Mouse (Mus musculus): ENCODE results near the gene Cox18. TPM values are rescaled to one million over a fixed set of nuclear protein-coding genes. Genes with fewer than 3 reads are reported as not detected.

The Cox18 gene
- total and polyA plus RNA-seq, 3 experiments, result 9.3 to 16.1 (median 12.6) TPM

DNA sequence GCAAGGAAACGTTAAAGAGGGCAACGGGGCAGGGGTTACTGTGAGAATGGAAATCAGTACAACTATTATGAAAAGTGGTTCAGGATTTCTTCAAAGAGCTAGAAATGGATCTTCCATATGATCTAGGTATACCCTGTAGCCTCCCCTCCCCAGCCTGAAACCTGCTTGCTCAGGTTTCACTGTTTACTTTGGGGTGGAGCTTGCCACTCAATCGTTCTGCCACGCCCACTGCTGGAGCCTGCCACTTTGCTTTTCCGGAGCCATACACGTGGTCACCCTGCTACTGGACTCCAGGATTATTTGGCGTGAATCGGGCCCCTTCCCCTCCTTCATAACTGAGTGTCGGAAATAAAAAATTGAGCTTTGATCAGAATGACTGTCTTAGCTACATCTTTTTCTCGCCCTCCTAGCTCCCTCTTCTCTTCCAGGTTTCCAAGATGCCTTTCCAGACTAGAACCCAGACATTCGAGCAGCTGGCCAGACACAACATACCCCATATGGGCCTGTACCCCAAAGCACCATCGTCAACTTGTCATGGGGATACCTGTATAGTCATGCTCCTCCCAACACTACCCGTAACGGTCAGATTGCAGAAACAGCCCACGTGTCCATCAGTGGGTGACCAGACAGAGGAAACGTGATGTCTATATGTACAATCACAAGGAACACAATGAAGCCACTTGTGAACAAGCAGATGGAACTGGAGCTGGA is 23.7 kb downstream of the Cox18 start:
- WGBS, result 53% methylated on average over 16 of the region's 16 CpGs
- Histone ChIP-seq H3K4me3 (no peak overlapping the region), H3K27ac (no peak overlapping the region), H3K79me2 (replicated peaks; ENCODE audit: control insufficient read depth, insufficient read depth, low read length) (no peaks in the 10 kb centered on the region), H3K27me3 (ENCODE audit: control insufficient read depth, insufficient read depth, low read length) (no peaks in the 10 kb centered on the region; the same call in 1 of the 2 replicates), H3K4me1 (ENCODE audit: control insufficient read depth, insufficient read depth, low read length) (no peaks in the 10 kb centered on the region), H3K9ac (ENCODE audit: low read depth, low read length) (no peak overlapping the region), H3K36me3 (ENCODE audit: control insufficient read depth, insufficient read depth, low read length) (no peaks in the 10 kb centered on the region)
- DNase-seq, result no peak
- no peak for TF ChIP-seq CTCF (IDR thresholded peaks at IDR 0.05)
- no peak for TF ChIP-seq POLR2A (IDR thresholded peaks at IDR 0.05; ENCODE audit: insufficient read depth, low read depth, low read length)
- no peak for TF ChIP-seq EP300 (IDR thresholded peaks at IDR 0.05; ENCODE audit: insufficient read depth, low read depth, low read length)
- intact Hi-C loops (cut with DNase I), result loop anchor here (10.0 kb wide), 2 partner anchors 95 to 455 kb away; no protein-coding TSS in a partner anchor

DNA sequence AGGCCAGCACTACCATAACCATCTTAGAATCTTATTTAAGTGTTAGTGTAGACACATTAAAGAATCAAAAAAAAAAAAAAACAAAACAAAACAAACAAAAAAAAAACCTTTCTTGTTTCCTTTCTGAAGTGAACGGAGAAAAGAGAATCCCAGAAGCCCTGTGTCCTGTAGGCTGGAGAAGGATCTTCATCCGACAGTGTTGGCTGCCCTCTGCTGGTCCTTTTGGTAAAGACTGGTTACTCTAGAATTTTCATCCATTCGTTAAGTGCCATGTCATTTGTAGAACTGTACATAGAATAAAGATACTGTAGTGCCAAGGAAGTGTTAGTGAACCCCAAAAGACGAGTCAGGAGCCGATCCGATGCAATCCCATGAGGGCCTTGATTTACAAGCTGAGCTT is 29.0 kb downstream of the Cox18 start:
- H3K9ac ChIP-seq (ENCODE audit: low read depth, low read length), result no peak overlapping the region
- H3K4me3 ChIP-seq, result no peak overlapping the region
- no peaks in the 10 kb centered on the region for H3K79me2 ChIP-seq (replicated peaks; ENCODE audit: control insufficient read depth, insufficient read depth, low read length)
- H3K27ac ChIP-seq, result no peak overlapping the region
- no peaks in the 10 kb centered on the region for H3K36me3 ChIP-seq (ENCODE audit: control insufficient read depth, insufficient read depth, low read length)
- H3K4me1 ChIP-seq (ENCODE audit: control insufficient read depth, insufficient read depth, low read length), result no peaks in the 10 kb centered on the region
- 16% methylated on average over 6 of the region's 6 CpGs for WGBS
- H3K27me3 ChIP-seq (ENCODE audit: control insufficient read depth, insufficient read depth, low read length), result no peaks in the 10 kb centered on the region
- DNase-seq, result peak; percentile 37 to 58
- TF ChIP-seq CTCF (IDR thresholded peaks at IDR 0.05), result peak; percentile 78
- TF ChIP-seq POLR2A (IDR thresholded peaks at IDR 0.05; ENCODE audit: insufficient read depth, low read depth, low read length), result no peak
- 0 out of 2 replicates have a peak, but pooled peaks have one; percentile 52 for TF ChIP-seq EP300 (IDR thresholded peaks at IDR 0.05; ENCODE audit: insufficient read depth, low read depth, low read length)
- intact Hi-C loops (cut with DNase I), result loop anchor here (1.0 to 10.0 kb wide), 3 partner anchors 90 to 358 kb away; no protein-coding TSS in a partner anchor

DNA sequence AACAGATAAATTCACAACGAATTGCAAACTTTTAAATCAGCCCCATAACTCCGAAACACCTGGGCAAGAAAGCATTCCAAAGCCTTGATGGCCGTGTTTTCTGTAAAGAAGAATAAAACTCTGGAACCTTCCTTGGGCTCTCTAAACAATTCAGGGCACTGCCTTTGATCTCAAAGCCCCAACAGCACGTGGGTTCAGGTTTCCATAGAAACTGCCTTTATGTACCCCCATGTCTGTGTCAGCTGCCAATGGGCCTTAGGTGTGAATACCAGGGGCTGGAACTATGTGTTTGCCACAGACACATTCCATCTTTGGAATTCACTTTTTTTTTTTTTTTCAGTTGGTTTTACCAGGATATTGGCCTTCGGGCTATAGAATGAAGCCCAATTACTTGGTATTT is 41.0 kb downstream of the Cox18 start:
- Histone ChIP-seq H3K9ac (ENCODE audit: low read depth, low read length) (no peak overlapping the region), H3K4me3 (no peak overlapping the region), H3K36me3 (ENCODE audit: control insufficient read depth, insufficient read depth, low read length) (no peaks in the 10 kb centered on the region), H3K79me2 (replicated peaks; ENCODE audit: control insufficient read depth, insufficient read depth, low read length) (no peaks in the 10 kb centered on the region), H3K27me3 (ENCODE audit: control insufficient read depth, insufficient read depth, low read length) (no peaks in the 10 kb centered on the region), H3K4me1 (ENCODE audit: control insufficient read depth, insufficient read depth, low read length) (no peaks in the 10 kb centered on the region), H3K27ac (no peak overlapping the region)
- intact Hi-C loops (cut with DNase I), result no loop called here
- 72% methylated on average over 5 of the region's 5 CpGs for WGBS
- no peak for DNase-seq
- TF ChIP-seq EP300 (IDR thresholded peaks at IDR 0.05; ENCODE audit: insufficient read depth, low read depth, low read length), result no peak
- no peak for TF ChIP-seq CTCF (IDR thresholded peaks at IDR 0.05)
- no peak for TF ChIP-seq POLR2A (IDR thresholded peaks at IDR 0.05; ENCODE audit: insufficient read depth, low read depth, low read length)

GRCm38 (mm10) chr5:90179094-90179493 is 44.7 kb downstream of the Cox18 start:
- Histone ChIP-seq H3K27ac (peak overlapping the region; percentile 36; the same call in 1 of the 2 replicates), H3K9ac (ENCODE audit: low read depth, low read length) (no peak overlapping the region), H3K79me2 (replicated peaks; ENCODE audit: control insufficient read depth, insufficient read depth, low read length) (no peaks in the 10 kb centered on the region), H3K36me3 (ENCODE audit: control insufficient read depth, insufficient read depth, low read length) (no peaks in the 10 kb centered on the region), H3K4me1 (ENCODE audit: control insufficient read depth, insufficient read depth, low read length) (no peaks in the 10 kb centered on the region), H3K4me3 (no peak overlapping the region), H3K27me3 (ENCODE audit: control insufficient read depth, insufficient read depth, low read length) (no peaks in the 10 kb centered on the region)
- TF ChIP-seq POLR2A (IDR thresholded peaks at IDR 0.05; ENCODE audit: insufficient read depth, low read depth, low read length), result no peak
- no peak for TF ChIP-seq EP300 (IDR thresholded peaks at IDR 0.05; ENCODE audit: insufficient read depth, low read depth, low read length)
- TF ChIP-seq CTCF (IDR thresholded peaks at IDR 0.05), result no peak
- WGBS, result 65% methylated on average over 5 of the region's 5 CpGs
- no peak for DNase-seq
- intact Hi-C loops (cut with DNase I), result no loop called here

GRCm38 (mm10) chr5:90178116-90178515 is 45.7 kb downstream of the Cox18 start:
- peak; percentile 21 to 36 for DNase-seq
- Histone ChIP-seq H3K36me3 (ENCODE audit: control insufficient read depth, insufficient read depth, low read length) (no peaks in the 10 kb centered on the region), H3K79me2 (replicated peaks; ENCODE audit: control insufficient read depth, insufficient read depth, low read length) (no peaks in the 10 kb centered on the region), H3K27me3 (ENCODE audit: control insufficient read depth, insufficient read depth, low read length) (no peaks in the 10 kb centered on the region), H3K27ac (peak overlapping the region; percentile 85), H3K9ac (ENCODE audit: low read depth, low read length) (peak overlapping the region; percentile 44), H3K4me3 (peak overlapping the region; percentile 34), H3K4me1 (ENCODE audit: control insufficient read depth, insufficient read depth, low read length) (no peaks in the 10 kb centered on the region)
- intact Hi-C loops (cut with DNase I), result no loop called here
- TF ChIP-seq CTCF (IDR thresholded peaks at IDR 0.05) (no peak), POLR2A (IDR thresholded peaks at IDR 0.05; ENCODE audit: insufficient read depth, low read depth, low read length) (peak; percentile 80), EP300 (IDR thresholded peaks at IDR 0.05; ENCODE audit: insufficient read depth, low read depth, low read length) (0 out of 2 replicates have a peak, but pooled peaks have one; percentile 8)
- 55% methylated on average over 1 of the region's 1 CpGs for WGBS

Other genes starting within 250 kb of the Cox18 start
- gene Ankrd17, start 142.6 kb upstream of the Cox18 start, total RNA-seq (2021), result 10 to 100 TPM; 64.5 to 70.4 TPM
- 21.8 and 45.5 TPM in 2 replicates for gene Ankrd17, start 142.6 kb upstream of the Cox18 start, polyA plus RNA-seq (2012; rRNA removed)
- gene Gm9958, start 143.2 kb upstream of the Cox18 start, total RNA-seq (2021), result under 1 TPM; 0.57 to 0.89 TPM
- 0.61 and 1.1 TPM in 2 replicates for gene Gm9958, start 143.2 kb upstream of the Cox18 start, polyA plus RNA-seq (2012; rRNA removed)
- not detected for gene Alb, start 236.9 kb upstream of the Cox18 start, total RNA-seq (2021)
- gene Alb, start 236.9 kb upstream of the Cox18 start, polyA plus RNA-seq (2012; rRNA removed), result 0.59 and 26.7 TPM in 2 replicates

Data from heart, adult 2 months (tissue).